Mouse (Mus musculus): Measurements from ENCODE around the gene Nup188. TPM values are rescaled to one million over a fixed set of nuclear protein-coding genes. Genes with fewer than 3 reads are reported as not detected.
A peak's percentile ranks its signal among the peaks of the same experiment; 100 is the strongest.

The Nup188 gene
- polyA plus RNA-seq, 1 experiment, result 17.5 TPM

DNA sequence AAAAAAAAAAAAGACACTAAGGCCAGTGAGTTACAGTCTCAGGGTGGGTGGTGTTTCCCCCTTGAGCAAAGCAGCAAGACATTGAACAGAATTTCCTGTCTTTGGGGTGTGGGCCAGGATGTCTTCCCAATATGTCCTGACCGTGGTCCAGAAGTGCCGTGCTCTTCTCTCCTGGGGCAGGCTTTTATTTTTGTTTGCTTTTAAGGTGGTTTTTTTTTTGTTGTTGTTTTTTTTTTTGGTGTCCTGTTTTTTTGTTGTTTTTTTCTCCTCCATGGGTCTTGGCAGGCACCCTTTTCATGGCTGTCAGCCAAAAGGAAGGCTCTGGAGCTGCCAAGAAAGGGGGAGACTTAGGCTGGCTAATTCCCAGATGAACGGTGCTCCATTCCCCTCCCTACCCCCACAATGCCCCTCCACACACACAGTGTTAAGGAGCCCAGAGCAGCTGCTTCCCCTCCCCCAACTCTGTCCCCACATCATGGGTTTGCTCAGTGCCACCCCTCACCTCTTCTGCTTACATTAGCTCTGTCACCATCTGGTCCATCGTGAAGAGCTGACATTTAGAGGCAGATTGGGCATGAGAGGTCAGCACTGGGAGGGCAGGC, 23.3 kb upstream of the Nup188 start:
- no peaks in the 10 kb centered on the region for H3K36me3 ChIP-seq (ENCODE audit: control insufficient read depth, insufficient read depth, low read length)
- H3K4me1 ChIP-seq (ENCODE audit: control insufficient read depth, insufficient read depth, low read length), result peaks cover 53% of the 10 kb centered on the region
- TF ChIP-seq CTCF (conservative IDR thresholded peaks at IDR 0.05; ENCODE audit: insufficient read depth, insufficient read length, low read depth, low read length) (no peak), POLR2A (IDR thresholded peaks at IDR 0.05; ENCODE audit: low read depth, low read length) (no peak)
- peak; percentile 93 for DNase-seq
- WGBS, result 14% methylated on average over 4 of the region's 4 CpGs
- peak overlapping the region; percentile 34 for H3K27ac ChIP-seq (ENCODE audit: insufficient read depth, low read depth, low read length)
- no peak overlapping the region for H3K4me3 ChIP-seq (ENCODE audit: insufficient read depth, low read depth, low read length)
- no peaks in the 10 kb centered on the region for H3K27me3 ChIP-seq (replicated peaks; ENCODE audit: control insufficient read depth, insufficient read depth, low read length)

DNA sequence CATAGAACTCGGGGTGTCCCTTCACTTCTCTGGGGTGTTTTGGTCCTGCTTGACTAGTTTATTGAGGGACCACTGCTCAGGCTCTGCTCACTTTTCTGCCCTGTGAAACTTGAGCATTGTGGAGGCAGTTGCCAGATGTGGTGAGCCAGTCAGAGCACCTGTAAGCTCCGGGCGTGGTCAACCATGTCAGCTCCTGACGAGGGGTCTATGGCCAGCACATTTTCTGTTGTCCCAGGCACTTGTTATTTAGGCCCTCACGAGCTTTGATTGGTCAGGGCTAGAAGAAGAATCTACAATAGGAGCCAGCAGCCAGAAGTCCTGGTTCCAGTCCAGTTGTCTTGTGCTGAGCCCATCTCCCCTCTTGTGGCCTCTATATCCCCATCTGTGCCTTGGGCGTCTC, 22.4 kb upstream of the Nup188 start:
- H3K27ac ChIP-seq (ENCODE audit: insufficient read depth, low read depth, low read length), result peak overlapping the region; percentile 93
- H3K36me3 ChIP-seq (ENCODE audit: control insufficient read depth, insufficient read depth, low read length), result no peaks in the 10 kb centered on the region
- no peaks in the 10 kb centered on the region for H3K27me3 ChIP-seq (replicated peaks; ENCODE audit: control insufficient read depth, insufficient read depth, low read length)
- H3K4me3 ChIP-seq (ENCODE audit: insufficient read depth, low read depth, low read length), result no peak overlapping the region
- DNase-seq, result no peak
- WGBS, result 85% methylated on average over 6 of the region's 6 CpGs
- TF ChIP-seq CTCF (conservative IDR thresholded peaks at IDR 0.05; ENCODE audit: insufficient read depth, insufficient read length, low read depth, low read length), result no peak
- TF ChIP-seq POLR2A (IDR thresholded peaks at IDR 0.05; ENCODE audit: low read depth, low read length), result no peak
- peaks cover 51% of the 10 kb centered on the region for H3K4me1 ChIP-seq (ENCODE audit: control insufficient read depth, insufficient read depth, low read length)

DNA sequence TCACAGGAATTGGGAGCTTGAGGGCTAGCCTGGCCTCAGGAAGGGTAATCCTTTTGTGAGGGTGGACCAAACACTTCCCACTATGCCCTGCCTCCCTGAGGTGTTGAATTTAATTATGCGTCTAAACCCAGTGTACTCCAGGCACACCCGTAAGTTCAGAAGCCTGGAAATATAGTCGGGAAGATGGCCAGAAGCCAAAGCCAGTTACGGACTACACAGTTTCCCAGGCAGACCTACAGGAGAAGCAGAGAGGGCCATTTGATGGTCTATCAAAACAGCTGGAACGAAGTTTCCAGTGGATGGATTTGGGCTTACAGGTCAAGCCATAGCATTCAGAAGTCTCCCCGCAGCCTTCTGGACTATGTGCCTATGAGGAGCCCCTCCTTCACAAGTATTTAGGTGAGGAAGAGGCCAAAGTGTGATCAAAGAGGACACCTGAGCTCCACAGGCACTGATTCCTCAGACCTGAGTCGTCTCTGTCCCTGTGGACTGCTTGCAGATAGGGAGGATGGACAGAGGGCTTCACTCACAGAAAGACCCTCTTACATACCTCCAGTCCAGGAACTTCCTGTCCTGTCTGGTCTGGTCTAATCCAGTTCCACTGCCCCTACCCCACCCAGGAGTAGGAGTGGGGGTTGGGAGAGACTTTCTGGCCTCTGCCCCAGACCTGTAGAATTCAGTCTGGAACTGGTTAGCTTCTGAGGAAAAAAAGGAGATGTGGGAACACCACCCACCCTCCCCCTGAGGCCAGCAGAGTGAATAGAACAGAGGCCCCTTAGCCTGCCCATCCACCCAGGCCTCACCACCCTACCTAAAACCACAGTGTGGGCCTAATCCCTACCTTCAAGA, 21.3 kb upstream of the Nup188 start:
- Histone ChIP-seq H3K4me1 (ENCODE audit: control insufficient read depth, insufficient read depth, low read length) (peaks cover 52% of the 10 kb centered on the region), H3K36me3 (ENCODE audit: control insufficient read depth, insufficient read depth, low read length) (no peaks in the 10 kb centered on the region), H3K27me3 (replicated peaks; ENCODE audit: control insufficient read depth, insufficient read depth, low read length) (no peaks in the 10 kb centered on the region), H3K4me3 (ENCODE audit: insufficient read depth, low read depth, low read length) (no peak overlapping the region), H3K27ac (ENCODE audit: insufficient read depth, low read depth, low read length) (peak overlapping the region; percentile 93)
- DNase-seq, result peak; percentile 63
- no peak for TF ChIP-seq POLR2A (IDR thresholded peaks at IDR 0.05; ENCODE audit: low read depth, low read length)
- TF ChIP-seq CTCF (conservative IDR thresholded peaks at IDR 0.05; ENCODE audit: insufficient read depth, insufficient read length, low read depth, low read length), result no peak
- 14% methylated on average over 7 of the region's 7 CpGs for whole genome bisulfite sequencing

DNA sequence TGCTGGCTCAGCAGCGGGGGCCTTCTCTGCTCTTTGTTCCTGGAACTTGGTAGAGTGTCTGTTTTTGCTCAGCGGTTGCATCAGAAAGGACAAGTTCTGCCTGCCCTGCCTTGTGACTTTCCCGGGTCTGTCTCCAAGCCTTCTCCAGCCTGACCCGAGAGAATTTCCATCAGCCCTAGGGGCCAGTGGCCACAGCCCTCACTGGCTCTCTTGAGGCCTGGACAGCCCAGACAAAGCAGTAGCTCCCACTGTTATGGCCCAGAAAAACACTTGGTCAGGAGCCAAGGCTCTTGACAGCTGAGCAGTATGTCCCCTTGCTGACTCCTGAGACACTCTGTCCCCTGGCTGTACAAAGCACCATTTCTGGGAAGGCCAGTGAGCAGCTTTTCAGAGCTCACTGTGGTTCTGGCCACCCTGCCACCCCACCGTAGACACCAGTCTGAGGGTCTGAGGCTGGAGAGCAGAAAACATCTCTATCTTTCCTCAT, 20.4 kb upstream of the Nup188 start, which contains the start of gene Phyhd1:
Gene Phyhd1, plus strand, starts transcription at position 437 of the 487 bp plus-strand sequence.
- peak within 1 kb of the TSS; percentile 93 for H3K27ac ChIP-seq (ENCODE audit: insufficient read depth, low read depth, low read length)
- TF ChIP-seq POLR2A (IDR thresholded peaks at IDR 0.05; ENCODE audit: low read depth, low read length) (no peak), CTCF (conservative IDR thresholded peaks at IDR 0.05; ENCODE audit: insufficient read depth, insufficient read length, low read depth, low read length) (0 out of 2 replicates have a peak, but pooled peaks have one; percentile 6)
- DNase-seq, result peak; percentile 95
- peak within 1 kb of the TSS; percentile 39 for H3K4me3 ChIP-seq (ENCODE audit: insufficient read depth, low read depth, low read length)
- H3K4me1 ChIP-seq (ENCODE audit: control insufficient read depth, insufficient read depth, low read length), result peaks cover 55% of the 10 kb centered on the region
- WGBS, result 13% methylated on average over 5 of the region's 5 CpGs
- H3K27me3 ChIP-seq (replicated peaks; ENCODE audit: control insufficient read depth, insufficient read depth, low read length), result no peaks in the 10 kb centered on the region
- no peaks in the 10 kb centered on the region for H3K36me3 ChIP-seq (ENCODE audit: control insufficient read depth, insufficient read depth, low read length)

DNA sequence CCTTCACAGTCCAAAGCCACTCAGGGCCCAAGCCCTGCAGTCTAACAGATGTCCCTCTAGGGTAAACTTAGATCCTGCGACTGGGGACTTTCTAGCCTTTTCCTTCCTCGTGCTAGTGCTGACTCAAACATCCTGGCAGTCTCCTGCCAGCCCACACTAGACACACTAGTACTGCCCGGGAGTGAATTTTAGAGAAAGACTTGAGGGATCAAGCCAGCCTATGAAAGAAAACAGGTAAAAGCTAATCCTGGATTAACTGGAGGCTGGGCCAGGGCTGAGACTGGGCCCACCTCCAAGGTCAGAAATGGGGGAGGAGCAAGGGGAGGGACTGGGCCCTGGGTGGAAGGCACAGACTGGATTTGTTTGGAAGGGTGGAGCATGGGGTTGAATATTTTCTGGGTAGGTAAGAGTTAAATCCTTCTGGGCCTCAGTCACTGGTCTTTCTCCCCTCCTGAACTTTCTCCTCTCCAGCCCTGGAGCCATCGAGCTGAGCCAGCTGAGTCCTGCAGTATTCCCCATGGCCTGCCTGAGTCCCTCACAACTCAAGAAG, 19.7 kb upstream of the Nup188 start:
- 3% methylated on average over 4 of the region's 4 CpGs for WGBS
- H3K27me3 ChIP-seq (replicated peaks; ENCODE audit: control insufficient read depth, insufficient read depth, low read length), result no peaks in the 10 kb centered on the region
- peak overlapping the region; percentile 93 for H3K27ac ChIP-seq (ENCODE audit: insufficient read depth, low read depth, low read length)
- peaks cover 55% of the 10 kb centered on the region for H3K4me1 ChIP-seq (ENCODE audit: control insufficient read depth, insufficient read depth, low read length)
- TF ChIP-seq CTCF (conservative IDR thresholded peaks at IDR 0.05; ENCODE audit: insufficient read depth, insufficient read length, low read depth, low read length) (no peak), POLR2A (IDR thresholded peaks at IDR 0.05; ENCODE audit: low read depth, low read length) (peak; percentile 76)
- H3K36me3 ChIP-seq (ENCODE audit: control insufficient read depth, insufficient read depth, low read length), result no peaks in the 10 kb centered on the region
- DNase-seq, result peak; percentile 97
- peak overlapping the region; percentile 39 for H3K4me3 ChIP-seq (ENCODE audit: insufficient read depth, low read depth, low read length)

DNA sequence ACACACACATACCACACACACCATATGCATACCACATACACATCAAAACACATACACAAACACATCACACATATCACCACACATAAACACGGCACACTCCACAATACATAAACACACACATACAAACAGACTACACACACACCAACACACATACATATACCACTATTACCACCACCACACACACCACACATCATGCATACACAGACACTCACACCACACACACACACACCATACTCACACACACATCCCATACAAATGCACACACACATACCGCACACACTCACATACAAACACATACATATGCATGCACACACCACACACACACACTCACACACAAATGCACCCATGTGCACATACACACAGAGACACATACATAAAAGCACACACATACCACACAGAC, 18.7 kb upstream of the Nup188 start:
- no peak for TF ChIP-seq CTCF (conservative IDR thresholded peaks at IDR 0.05; ENCODE audit: insufficient read depth, insufficient read length, low read depth, low read length)
- TF ChIP-seq POLR2A (IDR thresholded peaks at IDR 0.05; ENCODE audit: low read depth, low read length), result no peak
- no peaks in the 10 kb centered on the region for H3K27me3 ChIP-seq (replicated peaks; ENCODE audit: control insufficient read depth, insufficient read depth, low read length)
- H3K36me3 ChIP-seq (ENCODE audit: control insufficient read depth, insufficient read depth, low read length), result no peaks in the 10 kb centered on the region
- peaks cover 53% of the 10 kb centered on the region for H3K4me1 ChIP-seq (ENCODE audit: control insufficient read depth, insufficient read depth, low read length)
- WGBS, result 95% methylated on average over 2 of the region's 2 CpGs
- H3K4me3 ChIP-seq (ENCODE audit: insufficient read depth, low read depth, low read length), result peak overlapping the region; percentile 39; the same call in 1 of the 2 replicates
- no peak for DNase-seq
- peak overlapping the region; percentile 93 for H3K27ac ChIP-seq (ENCODE audit: insufficient read depth, low read depth, low read length)

DNA sequence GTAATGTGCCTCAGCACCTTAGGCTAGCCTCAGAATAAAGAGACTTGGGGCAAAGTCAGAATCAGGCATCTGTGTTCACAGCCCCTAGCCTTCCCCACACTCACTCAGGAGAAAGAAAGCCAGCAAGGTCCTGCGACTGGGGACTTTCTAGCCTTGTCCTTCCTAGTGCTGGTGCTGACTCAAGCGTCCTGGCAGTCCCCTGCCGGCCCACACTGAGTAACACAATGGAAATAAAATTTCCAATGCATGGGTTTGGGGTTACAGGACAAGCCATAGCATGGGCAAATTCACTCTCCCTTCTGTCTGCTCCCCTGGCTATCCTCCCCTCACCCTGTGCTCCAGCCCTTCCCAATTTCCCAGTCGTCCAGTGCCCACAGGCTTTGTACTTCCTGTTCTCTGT, 17.8 kb upstream of the Nup188 start:
- 38% methylated on average over 4 of the region's 4 CpGs for WGBS
- TF ChIP-seq POLR2A (IDR thresholded peaks at IDR 0.05; ENCODE audit: low read depth, low read length) (no peak), CTCF (conservative IDR thresholded peaks at IDR 0.05; ENCODE audit: insufficient read depth, insufficient read length, low read depth, low read length) (no peak)
- H3K27me3 ChIP-seq (replicated peaks; ENCODE audit: control insufficient read depth, insufficient read depth, low read length), result no peaks in the 10 kb centered on the region
- H3K36me3 ChIP-seq (ENCODE audit: control insufficient read depth, insufficient read depth, low read length), result no peaks in the 10 kb centered on the region
- no peak overlapping the region for H3K27ac ChIP-seq (ENCODE audit: insufficient read depth, low read depth, low read length)
- H3K4me1 ChIP-seq (ENCODE audit: control insufficient read depth, insufficient read depth, low read length), result peaks cover 45% of the 10 kb centered on the region
- no peak overlapping the region for H3K4me3 ChIP-seq (ENCODE audit: insufficient read depth, low read depth, low read length)
- DNase-seq, result no peak
